Mouse (Mus musculus): ENCODE results near the gene E2f8. TPM values are rescaled to one million over a fixed set of nuclear protein-coding genes. Genes with fewer than 3 reads are reported as not detected.
A peak's percentile ranks its signal among the peaks of the same experiment; 100 is the strongest.

The E2f8 gene
- total RNA-seq, 2 experiments from 2014 or later: 1.6 to 2.0 TPM

DNA sequence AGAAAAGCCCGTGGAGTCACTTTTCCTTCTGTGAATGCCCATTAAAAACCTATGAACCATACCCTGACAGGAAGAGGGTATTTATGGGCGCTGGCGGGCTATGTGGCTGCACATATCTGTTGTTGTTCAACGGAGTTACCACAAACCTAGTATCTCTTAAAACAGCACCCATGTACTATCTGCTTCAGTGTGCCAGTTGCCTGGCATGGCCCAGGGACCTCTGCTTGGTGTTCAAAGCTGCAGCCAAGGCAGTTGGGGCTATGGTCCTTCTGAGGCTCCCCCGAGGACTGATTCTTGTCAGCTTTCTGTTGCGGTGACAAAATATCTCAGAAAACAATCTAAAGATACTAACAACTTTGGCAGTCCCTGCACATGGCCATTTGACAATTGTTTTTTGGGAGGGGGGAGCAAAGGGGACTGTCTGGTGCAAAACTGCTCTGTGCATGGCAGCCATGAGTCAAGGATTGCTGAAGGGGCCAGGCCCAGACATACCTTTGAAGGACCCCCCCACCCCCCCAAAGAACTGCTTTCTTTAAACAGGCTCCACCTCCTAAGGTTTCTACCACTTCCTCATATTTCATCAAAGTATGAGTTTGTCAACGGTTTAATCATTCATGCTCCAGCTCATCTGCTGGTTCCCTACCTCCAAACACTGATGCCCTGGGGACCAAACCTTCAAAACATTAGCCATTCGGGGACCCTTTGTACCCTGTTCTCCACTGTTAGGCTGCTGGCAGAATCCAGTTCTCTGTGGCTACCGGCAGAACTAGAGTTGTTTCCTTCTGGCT is 16.5 kb downstream of the E2f8 start:
- intact Hi-C loops (cut with DNase I; ENCODE audit: low total_unique reads): no loop called here
- no peak for DNase-seq

DNA sequence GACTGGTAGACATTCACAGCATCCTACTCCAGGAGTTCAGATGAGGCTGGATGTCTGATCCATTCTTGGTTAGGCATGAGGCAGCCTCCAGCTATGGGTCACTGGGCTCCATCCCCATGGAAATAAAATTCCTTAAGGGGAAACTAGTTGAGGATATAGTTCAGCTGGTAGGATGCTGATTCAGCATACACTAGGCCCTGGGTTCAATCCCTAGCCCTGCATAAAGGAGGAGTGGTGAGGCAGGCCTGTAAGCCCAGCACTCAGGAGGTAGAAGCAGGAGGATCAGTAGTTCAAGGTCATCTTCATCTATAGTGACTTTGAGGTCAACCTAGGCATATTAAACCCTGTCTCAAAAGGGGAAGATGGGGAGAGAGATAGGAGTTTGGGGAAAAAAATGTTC is 17.2 kb downstream of the E2f8 start:
- intact Hi-C loops (cut with DNase I; ENCODE audit: low total_unique reads): no loop called here
- DNase-seq: no peak

DNA sequence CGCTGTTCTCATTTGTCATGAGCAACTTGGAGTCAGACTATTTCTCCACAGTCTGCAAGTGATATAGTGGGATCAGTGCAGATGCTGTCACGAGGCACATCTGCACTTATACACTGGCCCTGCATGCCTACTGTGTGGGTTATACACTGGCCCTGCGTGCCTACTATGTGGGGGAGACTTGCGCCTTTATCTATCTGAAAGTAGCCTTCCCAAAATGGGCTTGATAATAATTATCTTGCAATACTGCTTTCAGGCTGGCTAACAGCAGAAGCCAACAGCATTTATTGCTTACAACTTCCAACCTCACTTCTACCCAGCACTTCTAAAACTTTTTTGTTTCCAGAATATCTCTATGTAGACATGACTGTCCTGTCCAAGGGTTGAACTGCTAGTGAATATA is 19.6 kb downstream of the E2f8 start:
- intact Hi-C loops (cut with DNase I; ENCODE audit: low total_unique reads): no loop called here
- no peak for DNase-seq

DNA sequence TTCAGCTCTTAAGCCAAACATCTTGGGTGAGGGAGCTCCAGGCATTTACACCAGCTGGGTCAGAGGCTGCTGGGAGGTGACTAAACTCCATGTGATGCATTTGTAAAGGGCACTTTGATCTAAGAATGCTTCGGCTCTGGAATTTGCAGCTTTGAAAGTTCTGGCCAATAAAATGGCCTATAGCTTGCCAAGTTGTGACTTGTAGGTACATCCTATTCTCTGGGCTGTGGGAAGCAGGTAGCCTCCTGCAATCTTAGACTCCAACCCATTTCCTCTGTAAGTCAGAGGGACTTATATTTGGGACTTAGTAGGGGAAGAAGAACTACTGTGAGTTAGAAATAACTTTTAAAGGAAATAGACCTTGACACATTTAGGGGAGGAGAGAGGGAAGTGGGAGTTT is 20.4 kb downstream of the E2f8 start:
- no peak for DNase-seq
- intact Hi-C loops (cut with DNase I; ENCODE audit: low total_unique reads): no loop called here

DNA sequence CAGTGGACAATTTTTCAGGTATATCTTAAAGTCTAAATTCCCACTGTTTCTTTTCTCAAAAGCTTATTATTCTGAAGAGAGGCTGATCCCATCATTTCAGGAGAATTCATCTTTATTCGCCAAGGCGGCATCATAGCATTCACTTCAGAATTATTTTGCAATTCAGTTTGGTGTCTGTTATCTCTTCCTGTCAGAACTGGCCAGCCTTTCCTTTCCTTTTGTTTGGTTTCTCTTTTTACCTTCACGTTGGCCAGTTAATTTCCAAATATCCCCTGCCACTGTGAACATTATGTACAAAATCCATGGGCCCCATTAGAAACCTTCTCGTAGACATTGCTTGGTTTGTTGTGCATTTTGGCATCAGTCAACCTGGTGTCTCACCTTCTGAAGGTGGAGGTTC is 22.0 kb downstream of the E2f8 start:
- no peak for DNase-seq
- intact Hi-C loops (cut with DNase I; ENCODE audit: low total_unique reads): no loop called here

DNA sequence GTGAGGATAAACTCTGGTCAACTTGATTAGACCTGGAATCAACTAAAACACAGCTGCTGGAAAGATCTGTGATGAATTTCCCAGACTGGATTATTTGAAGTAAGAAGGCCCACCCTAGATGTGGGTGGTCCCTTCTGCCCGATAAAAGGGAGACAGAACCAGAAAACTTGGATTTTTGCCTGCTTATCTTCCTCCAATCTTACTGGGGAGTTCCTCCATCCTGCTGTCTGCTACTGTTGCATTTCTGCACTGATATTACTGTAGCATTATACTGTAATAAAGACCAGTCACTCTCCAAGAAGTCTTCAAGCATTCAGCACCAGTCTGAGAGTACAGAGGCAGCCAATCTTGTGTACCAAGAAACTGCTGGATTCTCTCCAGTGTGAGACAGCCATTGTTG is 23.1 kb downstream of the E2f8 start:
- intact Hi-C loops (cut with DNase I; ENCODE audit: low total_unique reads): no loop called here
- DNase-seq: no peak

DNA sequence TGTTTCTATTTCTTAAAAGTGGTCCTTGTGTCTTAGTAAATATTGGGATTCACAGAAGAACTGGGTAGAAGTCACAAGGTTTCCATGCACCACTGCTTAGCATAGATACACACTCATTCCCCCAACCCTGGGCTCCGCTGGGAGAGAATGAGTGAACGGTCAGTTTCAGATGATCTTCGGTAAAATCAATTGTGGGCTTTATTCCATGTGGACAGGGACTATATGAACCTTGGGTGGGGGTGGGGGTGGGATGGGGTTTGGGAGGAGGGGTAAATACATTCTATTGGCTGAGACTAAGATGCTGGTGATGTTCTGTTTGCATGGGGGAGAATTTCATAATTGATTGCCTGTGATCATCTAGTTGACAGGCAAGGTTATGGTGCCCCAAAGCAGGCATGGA is 25.9 kb downstream of the E2f8 start:
- intact Hi-C loops (cut with DNase I; ENCODE audit: low total_unique reads): no loop called here
- no peak for DNase-seq

DNA sequence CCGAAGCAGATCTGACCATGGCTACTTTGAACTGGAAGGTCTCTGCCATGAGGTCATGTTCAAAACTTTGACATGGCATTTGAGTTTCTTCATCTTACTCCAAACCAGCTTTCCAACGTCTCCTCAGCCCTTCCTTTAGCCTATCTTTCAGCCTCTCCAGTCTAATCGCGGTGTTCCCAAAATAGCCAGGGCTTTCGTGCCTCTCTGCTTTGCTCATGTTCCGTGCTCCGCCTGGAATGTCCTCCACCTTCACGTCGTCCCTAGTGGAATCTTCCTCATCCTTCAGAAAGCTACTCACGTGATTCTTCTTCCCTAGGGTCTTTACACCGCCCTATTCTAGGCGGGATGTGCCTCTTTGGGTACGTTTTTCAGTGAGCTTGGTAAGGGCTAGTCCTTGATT is 27.9 kb downstream of the E2f8 start:
- intact Hi-C loops (cut with DNase I; ENCODE audit: low total_unique reads): no loop called here
- no peak for DNase-seq

DNA sequence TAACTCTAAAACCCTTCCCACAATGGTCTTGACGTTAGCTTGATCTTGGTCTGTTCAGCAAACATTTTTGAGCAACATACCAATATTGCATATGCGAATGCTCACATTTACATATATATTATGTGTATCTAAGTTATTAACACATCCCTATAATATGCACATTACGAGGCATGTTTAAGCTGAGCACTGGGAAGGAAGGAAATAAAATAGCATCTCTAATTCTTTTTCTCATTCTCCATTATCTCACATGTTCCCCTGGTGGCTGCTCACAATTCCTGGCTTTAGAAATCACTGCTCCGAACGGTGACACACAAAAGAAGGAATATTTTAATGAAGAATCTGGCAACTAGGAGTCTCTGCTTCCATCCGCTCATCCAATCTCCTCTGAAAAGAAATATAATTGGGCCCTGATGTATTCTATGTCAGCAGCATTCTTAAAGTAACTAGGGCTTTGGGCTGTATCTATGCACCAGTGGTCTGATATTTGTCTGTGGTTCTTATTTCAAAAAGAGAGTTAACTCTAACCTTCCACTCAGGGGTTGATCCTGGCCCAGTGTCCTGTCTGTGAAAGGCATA is 29.8 kb downstream of the E2f8 start:
- intact Hi-C loops (cut with DNase I; ENCODE audit: low total_unique reads): no loop called here
- DNase-seq: no peak

DNA sequence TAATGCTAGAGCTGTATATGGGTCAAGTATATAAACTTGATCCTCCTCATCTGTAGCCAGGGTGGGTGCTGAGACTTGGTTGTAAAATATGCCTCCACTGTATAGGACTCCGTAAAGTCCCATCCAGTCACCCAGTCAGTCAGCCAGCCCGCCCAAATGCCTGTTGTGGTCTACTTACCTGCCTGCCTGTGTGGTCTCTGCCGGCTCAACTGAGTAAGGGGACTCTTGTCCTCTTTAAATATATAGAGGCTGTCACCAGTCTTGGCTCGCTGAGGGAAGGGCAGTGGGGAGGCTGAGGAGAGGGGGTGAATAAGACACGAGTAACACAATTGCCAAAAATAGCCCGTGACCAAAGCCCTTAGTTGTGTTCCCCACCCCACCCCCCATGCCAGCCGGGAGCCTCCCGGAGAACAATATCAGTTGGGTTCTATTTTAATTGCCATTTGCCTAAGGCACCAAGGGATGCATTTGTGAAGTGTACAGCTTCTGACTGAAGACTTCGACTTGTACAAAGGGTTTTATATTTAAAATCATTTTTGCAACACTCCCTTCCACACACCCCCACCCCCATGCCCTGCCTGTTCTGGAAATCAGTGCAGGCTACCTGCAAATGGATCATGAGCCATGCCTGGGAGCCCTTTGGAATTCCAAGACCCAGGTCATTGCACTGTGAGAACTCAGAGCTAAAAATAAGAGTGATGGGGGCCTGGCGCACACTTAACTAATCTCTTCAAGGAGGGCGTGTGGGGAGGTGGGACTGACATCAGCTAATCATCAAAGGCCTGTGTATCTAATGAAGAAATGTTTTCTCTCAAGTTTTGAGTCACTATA is 33.4 kb downstream of the E2f8 start, which contains the start of gene Csrp3:
Gene Csrp3, minus strand, starts transcription at position 214 of the 831 bp plus-strand sequence.
- intact Hi-C loops (cut with DNase I; ENCODE audit: low total_unique reads): no loop called here
- DNase-seq: peak; percentile 5

DNA sequence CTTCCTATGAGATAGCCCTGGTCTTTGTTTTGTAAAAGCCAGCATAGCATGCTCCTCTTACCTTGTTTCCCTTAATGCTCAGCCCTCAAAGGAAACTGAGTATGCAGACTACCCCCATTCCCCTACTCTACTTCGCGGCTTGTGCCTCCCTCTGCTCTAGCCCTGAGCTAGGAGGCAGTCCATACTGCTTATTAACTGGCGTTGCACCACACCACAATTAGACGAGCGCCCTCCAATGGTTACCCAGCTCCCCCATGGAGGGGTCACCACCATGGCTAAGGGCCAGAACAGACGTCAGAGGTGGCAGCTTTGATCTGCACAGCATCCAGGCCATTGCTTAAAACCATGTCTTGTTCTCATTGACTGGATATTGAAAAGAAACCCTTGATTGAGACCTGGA is 34.6 kb downstream of the E2f8 start:
- intact Hi-C loops (cut with DNase I; ENCODE audit: low total_unique reads): no loop called here
- no peak for DNase-seq

DNA sequence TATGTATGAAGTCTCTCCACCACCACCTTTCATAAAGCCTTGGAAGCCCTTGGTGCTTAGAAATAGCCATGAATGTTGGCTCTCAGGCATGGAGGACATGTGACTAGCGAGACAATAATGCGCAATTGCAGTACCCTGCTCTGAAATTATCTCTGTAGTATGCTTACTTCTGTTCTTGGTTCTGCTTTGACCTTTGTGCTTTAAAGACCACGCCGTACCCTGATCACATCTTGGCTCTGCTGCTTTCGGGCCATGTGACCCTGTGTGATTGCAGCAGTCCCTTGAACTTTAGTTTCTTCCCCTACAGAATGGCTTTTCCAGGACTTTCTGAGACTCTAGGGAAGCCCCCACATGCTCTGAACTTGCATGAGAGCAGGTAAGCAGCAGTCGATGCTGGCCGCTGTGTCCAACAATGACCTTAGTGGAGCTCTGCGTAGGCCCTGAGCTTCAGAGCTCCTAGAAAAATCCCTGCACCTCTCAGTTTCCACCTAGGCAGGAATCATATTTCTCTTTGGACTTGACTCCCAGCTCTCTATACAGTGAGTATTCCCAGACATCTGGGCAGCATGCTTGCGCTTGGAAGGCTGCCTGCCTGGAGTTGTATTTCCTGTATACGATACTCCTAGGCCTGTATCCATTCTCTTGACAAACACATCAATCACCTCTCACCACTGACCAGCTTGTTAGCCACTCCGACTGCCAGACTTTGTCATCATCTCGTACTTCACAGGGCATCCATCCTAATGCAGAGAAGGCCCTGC is 36.0 kb downstream of the E2f8 start:
- no peak for DNase-seq

DNA sequence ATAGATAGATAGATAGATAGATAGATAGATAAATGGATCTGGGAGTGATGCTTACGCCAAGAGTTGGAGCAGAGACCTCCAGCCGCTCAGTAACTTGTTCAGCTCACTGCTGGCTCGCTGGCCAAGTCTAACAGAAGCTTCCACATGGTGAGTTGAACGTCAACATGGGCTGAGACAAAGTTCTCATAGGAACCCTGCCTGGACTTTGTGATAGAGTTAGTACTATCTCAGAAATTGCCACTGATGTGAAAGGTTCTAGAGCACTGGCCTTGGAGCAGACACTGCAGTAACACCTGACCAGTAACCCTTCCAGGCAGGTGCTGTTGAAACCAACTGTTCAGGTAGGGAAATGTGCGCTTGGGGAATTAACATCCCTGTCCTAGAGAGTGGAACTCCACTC is 37.9 kb downstream of the E2f8 start:
- DNase-seq: no peak
- intact Hi-C loops (cut with DNase I; ENCODE audit: low total_unique reads): no loop called here

More for the DNA sequence above, 36.0 kb downstream of the E2f8 start:
- intact Hi-C loops (cut with DNase I; ENCODE audit: low total_unique reads): no loop called here

DNA sequence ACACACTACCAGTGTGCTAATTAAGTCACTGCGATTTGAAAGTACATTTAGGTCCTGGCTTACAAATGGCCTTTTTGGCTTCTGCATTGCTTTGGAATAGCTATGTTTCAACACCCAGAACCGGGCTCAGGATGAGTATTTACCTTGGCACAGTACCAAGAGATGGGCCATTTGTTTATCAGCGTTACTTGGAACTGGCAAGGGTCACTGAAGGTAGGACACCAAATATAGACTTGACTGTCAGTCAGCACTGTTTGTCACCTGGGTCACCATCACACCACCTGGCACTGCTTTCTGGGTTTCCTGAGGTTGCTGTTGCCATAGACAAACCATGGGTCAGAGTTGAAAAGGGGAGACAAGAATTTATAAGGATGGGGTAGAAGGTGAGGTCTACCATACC is 39.0 kb downstream of the E2f8 start:
- DNase-seq: no peak
- intact Hi-C loops (cut with DNase I; ENCODE audit: low total_unique reads): no loop called here

DNA sequence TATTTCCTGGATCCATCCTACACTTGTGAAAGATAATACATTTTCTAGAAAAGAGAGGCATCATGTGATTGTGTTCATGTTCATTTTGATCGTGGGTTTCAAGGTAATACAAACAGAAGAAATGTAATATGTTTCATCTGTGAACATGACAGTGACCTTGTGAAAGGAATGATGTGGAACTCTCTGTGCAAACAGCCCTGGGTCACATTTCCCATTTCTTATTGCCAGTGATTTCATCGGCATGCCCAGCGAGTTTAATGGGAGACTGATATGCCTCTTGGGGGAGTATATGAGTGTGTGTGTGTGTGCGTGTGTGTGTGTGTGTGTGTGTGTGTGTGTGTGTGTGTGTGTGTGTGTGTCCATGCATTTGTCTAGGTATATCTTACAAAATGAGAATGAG is 39.9 kb downstream of the E2f8 start:
- intact Hi-C loops (cut with DNase I; ENCODE audit: low total_unique reads): no loop called here
- DNase-seq: no peak

DNA sequence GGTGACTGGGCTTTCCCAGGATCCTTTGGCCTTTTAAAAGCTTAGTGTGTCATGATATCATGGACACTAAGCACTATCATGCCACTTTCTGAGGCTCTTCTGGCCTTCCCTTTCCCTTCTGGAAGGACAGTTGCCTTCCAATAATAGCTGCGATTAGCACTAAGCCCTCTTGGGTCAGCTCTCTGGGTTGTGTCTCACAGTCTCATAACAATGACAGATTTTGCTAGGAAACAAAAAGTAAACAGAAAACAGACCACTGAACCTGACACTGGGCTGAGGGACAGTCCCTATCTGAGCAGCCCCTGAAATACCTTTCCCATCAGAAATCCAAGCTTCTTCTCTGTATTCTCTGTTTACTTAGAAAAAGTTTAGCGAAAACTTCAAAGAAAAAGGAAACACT is 40.9 kb downstream of the E2f8 start:
- intact Hi-C loops (cut with DNase I; ENCODE audit: low total_unique reads): no loop called here
- DNase-seq: no peak

DNA sequence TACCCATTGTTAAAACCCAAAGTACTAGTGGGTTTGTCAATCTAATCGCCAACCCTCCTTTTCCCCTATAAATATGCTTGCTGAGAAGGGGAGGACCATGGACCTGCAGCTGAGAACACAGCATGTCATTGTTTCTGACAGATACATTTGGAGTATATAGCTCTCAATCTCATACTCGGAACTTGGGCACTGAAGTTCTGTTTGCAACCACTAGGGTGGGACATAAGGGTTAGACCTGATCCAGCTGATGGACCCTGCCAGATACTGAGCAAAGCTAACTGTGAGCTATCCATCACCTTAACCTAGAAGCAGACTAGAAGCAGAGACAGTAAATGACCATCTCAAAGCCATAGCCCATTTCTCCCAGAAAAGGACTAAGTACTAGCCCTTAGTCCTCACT is 43.0 kb downstream of the E2f8 start:
- intact Hi-C loops (cut with DNase I; ENCODE audit: low total_unique reads): no loop called here
- no peak for DNase-seq

DNA sequence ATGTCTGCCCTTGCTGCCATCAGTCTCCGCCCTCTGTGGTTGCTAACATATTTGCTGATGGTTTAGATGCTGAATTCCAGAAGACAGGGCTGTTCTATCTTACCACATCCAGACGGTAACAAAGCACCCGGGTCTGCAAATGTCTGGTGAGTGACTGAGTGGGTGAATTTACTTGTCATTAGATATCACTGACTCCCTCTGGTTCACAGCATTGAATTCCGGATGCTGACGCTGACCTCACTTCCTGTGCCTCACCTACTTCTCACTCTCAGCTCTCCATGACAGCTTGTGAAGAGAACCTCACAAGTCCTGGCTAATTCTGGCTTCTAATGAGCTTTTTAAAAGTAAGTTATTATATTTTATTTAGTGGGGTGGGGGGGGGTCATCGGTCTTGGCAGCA is 44.4 kb downstream of the E2f8 start:
- DNase-seq: no peak
- intact Hi-C loops (cut with DNase I; ENCODE audit: low total_unique reads): no loop called here

DNA sequence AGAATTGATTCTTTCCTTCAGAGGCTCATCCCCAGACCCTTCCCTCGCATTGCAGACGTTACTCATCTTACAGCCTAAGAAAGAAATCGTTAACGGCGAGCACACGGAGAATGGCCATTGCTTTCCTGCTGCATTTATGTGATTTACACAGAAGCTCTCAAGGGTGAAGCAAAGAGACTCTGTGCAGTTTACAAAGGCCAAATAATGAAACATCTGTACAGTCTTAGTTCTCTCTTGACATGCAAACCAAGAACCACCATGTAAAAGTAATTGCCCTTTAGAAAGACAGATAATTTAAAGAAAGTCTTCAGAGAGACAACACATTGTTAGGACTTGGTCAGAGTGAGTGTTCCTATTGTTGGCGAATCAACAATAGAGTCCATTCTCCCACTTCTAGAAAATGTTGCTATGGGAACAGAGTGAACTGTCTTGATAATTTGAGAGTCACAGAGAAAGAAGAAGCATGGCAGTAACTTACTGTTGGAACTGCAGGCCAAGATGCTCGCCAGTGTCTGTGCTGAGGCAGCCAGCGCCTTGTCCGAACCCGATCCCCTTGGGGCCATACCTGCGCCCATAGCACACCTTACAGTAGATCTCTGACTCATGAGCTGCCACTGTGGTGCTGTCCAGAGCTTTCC is 46.3 kb downstream of the E2f8 start:
- intact Hi-C loops (cut with DNase I; ENCODE audit: low total_unique reads): no loop called here

More for the DNA sequence above, 46.3 kb downstream of the E2f8 start:
- no peak for DNase-seq

Measured in gastrocnemius, postnatal 14 days (tissue).